Mouse (Mus musculus): ENCODE data around the gene Lzts3. TPM values are rescaled to one million over a fixed set of nuclear protein-coding genes. Genes with fewer than 3 reads are reported as not detected.
"Not testable (repeated sequence)": the region's sequence is repeated elsewhere in the genome, so short reads cannot be mapped to it uniquely, and the experiment has no call there.

Gene Lzts3
- polyA plus RNA-seq, 1 experiment from 2014 or later = 8.4 TPM

DNA sequence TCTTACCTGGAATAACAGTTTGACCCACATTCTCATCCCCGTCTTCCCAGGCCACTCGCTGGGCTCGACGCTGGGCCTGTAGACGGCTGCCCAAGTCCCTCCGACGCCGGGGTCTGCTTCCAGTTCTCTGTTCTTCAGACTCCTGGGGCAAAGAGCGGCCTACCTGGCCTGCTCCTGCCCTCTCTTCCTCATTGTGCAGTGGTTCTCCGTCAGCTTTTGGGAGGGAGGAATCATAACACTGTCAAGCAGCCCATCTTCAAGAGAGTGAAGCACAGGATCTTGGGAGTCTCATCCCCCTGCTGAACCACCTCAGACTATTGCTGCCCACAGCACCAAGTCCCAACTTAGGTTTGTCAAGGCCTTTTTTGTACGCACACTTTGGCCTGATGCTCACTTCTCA lies 20.7 kb upstream of the Lzts3 start:
- H3K27ac ChIP-seq (ENCODE audit: low read length) = no peak overlapping the region
- no peak for ATAC-seq (ENCODE audit: insufficient read depth, low FRiP score)
- peak overlapping the region; percentile 69 for H3K4me3 ChIP-seq (replicated peaks; ENCODE audit: low read length)
- WGBS = 91% methylated on average over 11 of the region's 11 CpGs
- peak overlapping the region; percentile 92 for H3K9ac ChIP-seq (ENCODE audit: low read length)
- H3K36me3 ChIP-seq (ENCODE audit: control insufficient read depth, insufficient read depth, low read length) = peaks cover 7% of the 10 kb centered on the region; the same call in 1 of the 2 replicates
- H3K4me1 ChIP-seq (ENCODE audit: control insufficient read depth, insufficient read depth, low read length) = peaks cover 20% of the 10 kb centered on the region
- H3K27me3 ChIP-seq (ENCODE audit: control insufficient read depth, insufficient read depth, low read length) = no peaks in the 10 kb centered on the region
- H3K9me3 ChIP-seq (replicated peaks; ENCODE audit: control insufficient read depth, low read length) = no peaks in the 10 kb centered on the region
- H3K4me2 ChIP-seq (ENCODE audit: low read depth, low read length) = peak overlapping the region; percentile 62

DNA sequence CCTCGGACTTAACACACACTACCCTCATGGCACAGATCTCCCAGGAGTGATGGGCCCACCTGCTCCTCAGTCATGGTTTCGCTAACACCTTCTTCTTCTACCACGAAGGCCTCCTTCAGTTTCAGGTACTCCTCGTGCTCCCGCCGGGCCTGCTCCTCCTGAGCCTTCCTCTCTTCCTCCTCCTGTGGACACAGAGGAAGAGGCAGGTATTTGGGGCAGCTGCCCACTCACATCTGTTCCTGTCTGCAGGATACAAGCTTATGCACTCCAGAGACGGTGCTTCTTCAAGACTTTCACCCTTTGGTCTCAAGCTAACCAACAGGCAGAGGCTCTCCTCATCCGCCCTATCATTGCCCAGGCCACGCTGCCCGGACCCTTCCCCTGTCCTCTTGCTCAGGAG lies 15.9 kb upstream of the Lzts3 start:
- no peak overlapping the region for H3K9ac ChIP-seq (ENCODE audit: low read length)
- H3K4me1 ChIP-seq (ENCODE audit: control insufficient read depth, insufficient read depth, low read length) = peaks cover 9% of the 10 kb centered on the region
- WGBS = 93% methylated on average over 10 of the region's 10 CpGs
- no peak overlapping the region for H3K27ac ChIP-seq (ENCODE audit: low read length)
- H3K36me3 ChIP-seq (ENCODE audit: control insufficient read depth, insufficient read depth, low read length) = peaks cover 21% of the 10 kb centered on the region
- no peak for ATAC-seq (ENCODE audit: insufficient read depth, low FRiP score)
- H3K27me3 ChIP-seq (ENCODE audit: control insufficient read depth, insufficient read depth, low read length) = no peaks in the 10 kb centered on the region
- H3K9me3 ChIP-seq (replicated peaks; ENCODE audit: control insufficient read depth, low read length) = no peaks in the 10 kb centered on the region
- no peak overlapping the region for H3K4me3 ChIP-seq (replicated peaks; ENCODE audit: low read length)
- H3K4me2 ChIP-seq (ENCODE audit: low read depth, low read length) = no peak overlapping the region

DNA sequence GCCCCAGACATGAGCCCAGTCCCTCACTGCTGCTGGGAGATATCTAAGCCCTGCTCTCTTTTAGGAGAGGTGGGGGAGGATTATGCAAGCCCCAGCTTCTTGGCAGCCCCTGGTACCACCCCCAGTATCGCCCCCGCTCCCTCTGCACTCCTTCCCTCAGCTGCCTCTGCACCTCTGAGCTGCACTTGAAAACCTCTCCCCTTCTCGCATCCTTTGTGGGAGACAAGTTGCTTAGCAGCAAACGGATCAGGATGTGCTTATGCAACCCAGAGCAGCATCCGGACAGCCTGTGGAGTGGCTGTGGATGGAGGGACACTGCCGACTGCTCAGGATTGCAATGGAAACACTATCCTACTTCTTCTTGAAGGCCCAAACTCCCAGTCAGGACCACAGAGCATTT lies 14.9 kb upstream of the Lzts3 start:
- Histone ChIP-seq H3K27me3 (ENCODE audit: control insufficient read depth, insufficient read depth, low read length) (no peaks in the 10 kb centered on the region), H3K36me3 (ENCODE audit: control insufficient read depth, insufficient read depth, low read length) (peaks cover 21% of the 10 kb centered on the region), H3K9ac (ENCODE audit: low read length) (no peak overlapping the region), H3K4me3 (replicated peaks; ENCODE audit: low read length) (no peak overlapping the region), H3K4me2 (ENCODE audit: low read depth, low read length) (no peak overlapping the region), H3K9me3 (replicated peaks; ENCODE audit: control insufficient read depth, low read length) (no peaks in the 10 kb centered on the region), H3K27ac (ENCODE audit: low read length) (no peak overlapping the region), H3K4me1 (ENCODE audit: control insufficient read depth, insufficient read depth, low read length) (no peaks in the 10 kb centered on the region)
- no peak for ATAC-seq (ENCODE audit: insufficient read depth, low FRiP score)
- 86% methylated on average over 6 of the region's 6 CpGs for WGBS

GRCm38 (mm10) chr2:130656536-130656935 lies 13.9 kb upstream of the Lzts3 start:
- Histone ChIP-seq H3K4me1 (ENCODE audit: control insufficient read depth, insufficient read depth, low read length) (no peaks in the 10 kb centered on the region), H3K9me3 (replicated peaks; ENCODE audit: control insufficient read depth, low read length) (no peaks in the 10 kb centered on the region), H3K4me3 (replicated peaks; ENCODE audit: low read length) (no peak overlapping the region), H3K27me3 (ENCODE audit: control insufficient read depth, insufficient read depth, low read length) (no peaks in the 10 kb centered on the region), H3K36me3 (ENCODE audit: control insufficient read depth, insufficient read depth, low read length) (peaks cover 21% of the 10 kb centered on the region), H3K4me2 (ENCODE audit: low read depth, low read length) (no peak overlapping the region), H3K27ac (ENCODE audit: low read length) (no peak overlapping the region), H3K9ac (ENCODE audit: low read length) (no peak overlapping the region)
- no peak for ATAC-seq (ENCODE audit: insufficient read depth, low FRiP score)
- WGBS = 93% methylated on average over 9 of the region's 9 CpGs

DNA sequence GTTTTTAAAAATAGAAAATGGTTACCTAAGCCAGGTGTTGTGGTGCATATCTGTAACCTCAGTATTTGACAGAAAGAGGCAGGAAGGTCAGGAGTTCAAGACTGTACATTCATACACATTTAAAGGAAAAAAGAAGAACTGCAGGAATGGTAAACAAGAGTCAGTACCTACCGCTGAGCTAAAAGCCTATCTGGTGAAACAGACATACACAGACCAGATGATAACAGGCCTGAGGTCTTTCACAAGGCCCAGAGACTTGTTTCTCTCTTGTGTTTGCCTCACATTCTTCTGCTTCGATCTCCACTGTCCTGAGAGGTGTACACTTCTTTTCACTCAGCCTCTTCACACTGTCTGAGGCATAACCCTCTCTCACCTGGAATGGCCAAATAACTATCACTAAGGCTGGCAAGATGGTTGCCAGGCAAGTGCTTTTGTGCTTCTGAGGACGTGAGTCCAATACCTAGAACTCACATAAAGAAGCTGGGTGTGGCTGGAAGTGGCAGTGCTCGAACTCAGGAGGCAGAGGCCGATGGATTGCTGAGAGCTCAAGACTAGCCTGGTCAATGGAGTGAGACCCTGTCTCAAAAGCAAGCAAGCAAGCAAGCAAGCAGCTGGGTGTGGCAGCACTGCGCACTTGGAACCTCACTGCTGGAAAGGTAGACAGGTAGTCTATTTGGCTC lies 13.2 kb upstream of the Lzts3 start:
- H3K27ac ChIP-seq (ENCODE audit: low read length) = no peak overlapping the region
- H3K9me3 ChIP-seq (replicated peaks; ENCODE audit: control insufficient read depth, low read length) = no peaks in the 10 kb centered on the region
- WGBS = 84% methylated on average over 6 of the region's 6 CpGs
- H3K9ac ChIP-seq (ENCODE audit: low read length) = no peak overlapping the region
- peaks cover 19% of the 10 kb centered on the region for H3K36me3 ChIP-seq (ENCODE audit: control insufficient read depth, insufficient read depth, low read length)
- H3K27me3 ChIP-seq (ENCODE audit: control insufficient read depth, insufficient read depth, low read length) = no peaks in the 10 kb centered on the region
- no peak overlapping the region for H3K4me2 ChIP-seq (ENCODE audit: low read depth, low read length)
- no peaks in the 10 kb centered on the region for H3K4me1 ChIP-seq (ENCODE audit: control insufficient read depth, insufficient read depth, low read length)
- ATAC-seq (ENCODE audit: insufficient read depth, low FRiP score) = no peak
- no peak overlapping the region for H3K4me3 ChIP-seq (replicated peaks; ENCODE audit: low read length)

GRCm38 (mm10) chr2:130653760-130654159 lies 11.2 kb upstream of the Lzts3 start:
- WGBS = 81% methylated on average over 1 of the region's 1 CpGs
- no peak overlapping the region for H3K4me3 ChIP-seq (replicated peaks; ENCODE audit: low read length)
- H3K27ac ChIP-seq (ENCODE audit: low read length) = no peak overlapping the region
- H3K4me1 ChIP-seq (ENCODE audit: control insufficient read depth, insufficient read depth, low read length) = no peaks in the 10 kb centered on the region
- ATAC-seq (ENCODE audit: insufficient read depth, low FRiP score) = no peak
- H3K36me3 ChIP-seq (ENCODE audit: control insufficient read depth, insufficient read depth, low read length) = peaks cover 19% of the 10 kb centered on the region
- no peaks in the 10 kb centered on the region for H3K27me3 ChIP-seq (ENCODE audit: control insufficient read depth, insufficient read depth, low read length)
- no peak overlapping the region for H3K9ac ChIP-seq (ENCODE audit: low read length)
- H3K9me3 ChIP-seq (replicated peaks; ENCODE audit: control insufficient read depth, low read length) = no peaks in the 10 kb centered on the region
- H3K4me2 ChIP-seq (ENCODE audit: low read depth, low read length) = no peak overlapping the region

DNA sequence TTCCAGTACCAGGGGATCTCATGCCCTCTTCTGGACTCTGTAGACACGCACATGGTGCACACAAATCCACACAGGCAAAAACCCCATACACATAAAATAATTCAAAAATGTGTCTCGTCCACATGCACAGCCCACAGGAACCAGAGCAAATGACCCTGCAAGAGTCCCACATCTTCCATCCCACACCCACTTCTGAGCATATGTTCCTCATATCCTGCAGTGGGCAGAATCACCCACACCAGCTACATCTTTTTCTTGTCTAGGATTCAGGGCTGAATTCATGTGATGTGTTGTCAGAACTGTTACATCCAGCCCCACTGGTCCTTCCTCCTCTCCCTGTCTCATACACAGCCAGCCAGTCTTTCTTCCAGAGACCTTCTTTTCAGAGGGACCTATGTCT lies 10.7 kb upstream of the Lzts3 start:
- Histone ChIP-seq H3K9me3 (replicated peaks; ENCODE audit: control insufficient read depth, low read length) (no peaks in the 10 kb centered on the region), H3K27me3 (ENCODE audit: control insufficient read depth, insufficient read depth, low read length) (no peaks in the 10 kb centered on the region), H3K27ac (ENCODE audit: low read length) (no peak overlapping the region), H3K9ac (ENCODE audit: low read length) (no peak overlapping the region), H3K4me1 (ENCODE audit: control insufficient read depth, insufficient read depth, low read length) (no peaks in the 10 kb centered on the region), H3K4me2 (ENCODE audit: low read depth, low read length) (no peak overlapping the region), H3K4me3 (replicated peaks; ENCODE audit: low read length) (no peak overlapping the region), H3K36me3 (ENCODE audit: control insufficient read depth, insufficient read depth, low read length) (peaks cover 16% of the 10 kb centered on the region)
- WGBS = 86% methylated on average over 2 of the region's 2 CpGs
- ATAC-seq (ENCODE audit: insufficient read depth, low FRiP score) = no peak

DNA sequence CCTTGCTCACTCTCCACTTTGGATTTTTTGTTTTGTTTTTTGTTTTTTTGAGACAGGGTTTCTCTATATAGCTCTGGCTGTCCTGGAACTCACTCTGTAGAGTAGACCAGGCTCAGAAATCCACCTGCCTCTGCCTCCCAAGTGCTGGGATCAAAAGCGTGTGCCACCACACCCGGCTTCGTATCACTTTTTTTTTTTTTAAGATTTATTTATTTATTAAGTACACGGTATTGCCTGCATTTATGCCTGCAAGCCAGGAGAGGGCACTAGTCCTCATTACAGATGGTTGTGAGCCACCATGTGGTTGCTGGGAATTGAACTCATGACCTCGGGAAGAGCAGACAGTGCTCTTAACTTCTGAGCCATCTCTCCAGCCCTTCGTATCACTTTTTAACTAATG lies 6.4 kb upstream of the Lzts3 start:
- H3K27me3 ChIP-seq (ENCODE audit: control insufficient read depth, insufficient read depth, low read length); ATAC-seq (ENCODE audit: insufficient read depth, low FRiP score); H3K4me2 ChIP-seq (ENCODE audit: low read depth, low read length); H3K4me3 ChIP-seq (replicated peaks; ENCODE audit: low read length); H3K27ac ChIP-seq (ENCODE audit: low read length); H3K36me3 ChIP-seq (ENCODE audit: control insufficient read depth, insufficient read depth, low read length); H3K9ac ChIP-seq (ENCODE audit: low read length); H3K9me3 ChIP-seq (replicated peaks; ENCODE audit: control insufficient read depth, low read length); H3K4me1 ChIP-seq (ENCODE audit: control insufficient read depth, insufficient read depth, low read length): not testable (repeated sequence)
- WGBS = 79% methylated on average over 6 of the region's 6 CpGs

DNA sequence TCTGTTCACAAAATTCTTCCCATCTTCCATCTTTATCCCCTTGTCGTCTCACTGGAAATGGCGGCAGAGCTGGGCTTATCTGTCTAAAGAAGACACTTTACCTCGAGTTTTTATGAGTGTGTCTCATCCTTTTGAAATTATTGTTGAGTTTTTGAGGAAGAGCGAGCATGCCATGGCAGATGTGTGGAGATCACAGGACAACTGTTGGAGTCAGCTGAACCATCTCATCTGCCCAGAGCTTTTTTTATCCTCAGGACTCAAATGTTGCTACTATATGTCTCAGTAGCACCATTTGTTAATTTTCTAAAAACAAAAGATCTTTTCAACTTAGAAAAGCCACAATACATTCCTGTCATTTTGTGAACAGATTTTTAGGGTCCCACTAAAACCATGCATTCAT lies 2.6 kb upstream of the Lzts3 start:
- Histone ChIP-seq H3K36me3 (ENCODE audit: control insufficient read depth, insufficient read depth, low read length) (no peaks in the 10 kb centered on the region), H3K4me3 (replicated peaks; ENCODE audit: low read length) (no peak overlapping the region), H3K9ac (ENCODE audit: low read length) (no peak overlapping the region), H3K27ac (ENCODE audit: low read length) (no peak overlapping the region), H3K4me2 (ENCODE audit: low read depth, low read length) (no peak overlapping the region), H3K4me1 (ENCODE audit: control insufficient read depth, insufficient read depth, low read length) (peaks cover 6% of the 10 kb centered on the region), H3K27me3 (ENCODE audit: control insufficient read depth, insufficient read depth, low read length) (no peaks in the 10 kb centered on the region), H3K9me3 (replicated peaks; ENCODE audit: control insufficient read depth, low read length) (no peaks in the 10 kb centered on the region)
- 82% methylated on average over 4 of the region's 4 CpGs for WGBS
- ATAC-seq (ENCODE audit: insufficient read depth, low FRiP score) = no peak

Data from stomach, embryonic 16.5 days (tissue).